Mouse (Mus musculus) intestine, postnatal 0 days (tissue): ENCODE measurements around the gene Mad2l2. TPM values are rescaled to one million over a fixed set of nuclear protein-coding genes. Genes with fewer than 3 reads are reported as not detected.

Source experiments
- ATAC-seq: fragments of 200-750 bp; cut with Nextera tagmentation; 2 replicates; pipeline ENCODE4 v1.8.0; 2017; ENCODE audit warnings: mild to moderate bottlenecking, moderate TSS enrichment, moderate library complexity
- H3K27ac ChIP-seq: fragments of 300-500 bp; sonication (generic); 2 replicates; pipeline ENCODE4 v1.5.1; 2014; ENCODE audit warnings: mild to moderate bottlenecking, low read depth, low read length, moderate library complexity
- H3K27me3 ChIP-seq: fragments of 300-500 bp; sonication (generic); replicated peaks from 2 replicates; pipeline ENCODE4 v1.6.1; 2014; ENCODE audit warnings: low read length, mixed read lengths; ENCODE audit not compliant: control insufficient read depth, insufficient read depth
- H3K36me3 ChIP-seq: fragments of 300-500 bp; sonication (generic); 2 replicates; pipeline ENCODE4 v1.6.1; 2014; ENCODE audit warnings: mild to moderate bottlenecking, moderate library complexity; ENCODE audit not compliant: control insufficient read depth, insufficient read depth
- H3K4me1 ChIP-seq: fragments of 300-500 bp; sonication (generic); replicated peaks from 2 replicates; pipeline ENCODE4 v1.6.1; 2014; ENCODE audit warnings: antibody characterized with exemption, low read length, mixed read lengths; ENCODE audit not compliant: control insufficient read depth, insufficient read depth
- H3K4me2 ChIP-seq: fragments of 300-500 bp; sonication (generic); replicated peaks from 2 replicates; pipeline ENCODE4 v1.6.1; 2014; ENCODE audit warnings: low read depth, mild to moderate bottlenecking, moderate library complexity
- H3K4me3 ChIP-seq: fragments of 300-500 bp; sonication (generic); 2 replicates; pipeline ENCODE4 v1.5.1; 2014; ENCODE audit warnings: low read depth, low read length
- H3K9ac ChIP-seq: fragments of 300-500 bp; sonication (generic); 2 replicates; pipeline ENCODE4 v1.6.1; 2014; ENCODE audit warnings: mild to moderate bottlenecking, low read depth, low read length
- H3K9me3 ChIP-seq: fragments of 300-500 bp; sonication (generic); 2 replicates; pipeline ENCODE4 v1.6.1; 2016; ENCODE audit warnings: mixed run types; ENCODE audit not compliant: control insufficient read depth
- CTCF ChIP-seq: sonication (generic); IDR thresholded peaks from 2 replicates; pipeline ENCODE4 v1.5.1; 2016; ENCODE audit warnings: low read depth, mild to moderate bottlenecking, control low read depth, antibody characterized with exemption, moderate library complexity
- WGBS: fragments of 180-500 bp; shearing (Covaris S2); extraction: QIAGEN DNeasy Blood & Tissue Kit; methylation state at CpG from one replicate; pipeline ENCODE4 v1.1.7; 2014; 5-methylcytosine and 5-hydroxymethylcytosine counted together
- polyA plus RNA-seq: library from polyadenylated mRNA; unstranded; fragments of >200 nt; fragmentation: Nextera tagmentation; extraction: Ambion mirVana; gene quantifications from 2 replicates; pipeline ENCODE4 v1.2.1, GENCODE M21; 2015

Mad2l2 gene
- polyA plus RNA-seq = 22.6 and 24.9 TPM in 2 replicates

GRCm38 (mm10) chr4:148130133-148130532 lies at the start of gene Mad2l2:
Gene Mad2l2 (plus strand): TSS chr4:148130384.
- H3K27me3 ChIP-seq = peaks cover 50% of the 10 kb centered on the region
- 0 out of 2 replicates have a peak within 1 kb of the TSS, but pooled peaks have one; percentile 17 for H3K9ac ChIP-seq
- no peak for TF ChIP-seq CTCF
- H3K27ac ChIP-seq = no peak within 1 kb of the TSS
- 3% methylated on average over 18 of the region's 18 CpGs for WGBS
- peak within 1 kb of the TSS; percentile 74 for H3K4me2 ChIP-seq
- no peak for ATAC-seq
- peak within 1 kb of the TSS; percentile 43 for H3K4me3 ChIP-seq
- no peaks in the 10 kb centered on the region for H3K9me3 ChIP-seq
- no peaks in the 10 kb centered on the region for H3K4me1 ChIP-seq
- no peaks in the 10 kb centered on the region for H3K36me3 ChIP-seq

- WGBS = 94% methylated on average over 1 of the region's 1 CpGs
These were observed 49.6 kb upstream of the Mad2l2 start for GRCm38 (mm10) chr4:148080597-148080973.

GRCm38 (mm10) chr4:148081201-148081600 lies 49.0 kb upstream of the Mad2l2 start:
- Histone ChIP-seq H3K27ac (no peak overlapping the region), H3K4me2 (no peak overlapping the region), H3K36me3 (peaks cover 23% of the 10 kb centered on the region), H3K9me3 (no peaks in the 10 kb centered on the region), H3K4me1 (0 out of 2 replicates have a peak, but pooled peaks cover 4% of the 10 kb centered on the region), H3K4me3 (no peak overlapping the region), H3K27me3 (no peaks in the 10 kb centered on the region), H3K9ac (no peak overlapping the region)
- WGBS = 88% methylated on average over 10 of the region's 10 CpGs
- ATAC-seq = no peak
- TF ChIP-seq CTCF = no peak

More at GRCm38 (mm10) chr4:148080597-148080973, 49.6 kb upstream of the Mad2l2 start:
- H3K9ac ChIP-seq = no peak overlapping the region
- H3K4me3 ChIP-seq = no peak overlapping the region
- no peak overlapping the region for H3K27ac ChIP-seq
- H3K4me1 ChIP-seq = no peaks in the 10 kb centered on the region
- no peaks in the 10 kb centered on the region for H3K27me3 ChIP-seq
- no peak for TF ChIP-seq CTCF
- H3K36me3 ChIP-seq = peaks cover 23% of the 10 kb centered on the region
- no peak overlapping the region for H3K4me2 ChIP-seq
- no peaks in the 10 kb centered on the region for H3K9me3 ChIP-seq
- no peak for ATAC-seq

DNA sequence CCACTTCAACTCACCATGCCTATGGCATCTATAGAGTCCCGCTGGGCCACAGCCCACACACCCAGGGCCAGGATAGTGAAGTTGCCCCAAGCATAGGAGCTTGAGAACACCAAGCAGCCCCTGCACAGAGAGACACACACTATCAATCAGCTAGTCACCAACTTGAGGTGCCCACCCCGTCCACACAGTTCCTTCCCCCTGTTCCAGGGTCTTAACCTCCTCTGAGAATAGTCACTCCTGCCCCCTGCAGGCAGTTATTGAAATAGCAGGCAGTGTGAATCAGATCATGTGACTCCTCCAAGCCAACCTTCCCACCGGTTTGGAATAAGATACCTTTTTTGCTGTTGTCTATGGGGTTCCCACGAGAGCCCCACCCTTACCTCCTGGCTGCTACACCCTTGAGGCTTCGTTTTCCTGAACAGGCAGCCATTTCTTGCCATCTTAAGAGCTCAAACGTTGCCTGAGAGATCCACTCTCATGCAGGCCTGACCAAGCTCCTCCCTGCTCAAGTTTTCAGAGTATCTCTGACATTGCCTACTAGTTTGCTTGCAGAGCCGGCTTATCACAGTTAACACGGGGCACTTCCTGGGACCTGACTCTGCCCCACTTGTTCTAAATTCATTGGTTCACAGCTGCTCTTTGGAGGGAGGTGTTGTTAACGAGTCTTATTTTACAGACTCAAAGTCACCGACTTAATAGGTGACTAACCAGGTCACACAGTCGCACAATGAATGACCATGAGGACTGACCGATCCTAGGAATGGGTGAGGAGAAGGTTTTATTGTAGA lies 47.7 kb upstream of the Mad2l2 start:
- Histone ChIP-seq H3K4me2 (no peak overlapping the region), H3K4me1 (0 out of 2 replicates have a peak, but pooled peaks cover 4% of the 10 kb centered on the region), H3K27me3 (no peaks in the 10 kb centered on the region), H3K9ac (no peak overlapping the region), H3K27ac (no peak overlapping the region), H3K36me3 (peaks cover 23% of the 10 kb centered on the region), H3K4me3 (no peak overlapping the region), H3K9me3 (no peaks in the 10 kb centered on the region)
- peak; percentile 79 for TF ChIP-seq CTCF
- no peak for ATAC-seq
- WGBS = 53% methylated on average over 12 of the region's 12 CpGs

DNA sequence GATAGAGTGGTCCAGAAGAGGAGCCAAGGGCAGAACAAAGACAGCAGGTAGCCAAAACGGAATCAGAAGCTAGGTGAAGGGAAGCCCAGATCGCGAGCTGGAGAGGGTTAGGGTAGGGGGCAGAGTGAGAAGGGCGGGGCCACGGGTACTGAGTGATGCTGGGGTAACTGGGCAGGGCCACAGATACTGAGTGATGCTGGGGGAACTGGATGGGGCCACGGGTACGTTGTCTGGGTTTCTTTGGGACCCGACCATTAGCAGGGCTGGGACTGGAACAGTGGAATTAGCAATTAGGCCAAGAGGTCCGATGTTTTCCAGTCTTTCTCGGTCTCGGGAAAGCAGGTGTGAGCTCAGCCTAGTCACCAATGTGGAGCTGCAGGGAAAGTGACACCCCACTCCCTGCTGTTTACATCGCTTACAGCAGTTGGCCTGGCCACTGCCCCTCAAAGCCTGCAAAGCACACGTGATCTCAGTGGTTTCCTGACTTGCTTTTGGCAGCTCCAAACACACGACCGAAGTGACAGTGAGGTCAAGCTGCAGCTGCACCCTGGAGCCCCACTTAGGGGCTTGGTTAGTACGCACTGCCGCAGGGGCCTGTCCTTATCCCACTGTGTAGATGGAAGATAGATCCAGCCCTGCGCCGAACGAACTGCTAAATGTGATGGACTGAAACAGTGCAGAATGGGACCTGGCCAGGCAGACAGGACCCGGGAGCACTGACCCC lies 46.8 kb upstream of the Mad2l2 start:
- H3K9ac ChIP-seq = no peak overlapping the region
- H3K4me1 ChIP-seq = 0 out of 2 replicates have a peak, but pooled peaks cover 4% of the 10 kb centered on the region
- H3K9me3 ChIP-seq = no peaks in the 10 kb centered on the region
- 68% methylated on average over 21 of the region's 21 CpGs for WGBS
- no peak overlapping the region for H3K4me2 ChIP-seq
- no peak for TF ChIP-seq CTCF
- peaks cover 23% of the 10 kb centered on the region for H3K36me3 ChIP-seq
- H3K27me3 ChIP-seq = no peaks in the 10 kb centered on the region
- H3K27ac ChIP-seq = no peak overlapping the region
- no peak for ATAC-seq
- H3K4me3 ChIP-seq = no peak overlapping the region

DNA sequence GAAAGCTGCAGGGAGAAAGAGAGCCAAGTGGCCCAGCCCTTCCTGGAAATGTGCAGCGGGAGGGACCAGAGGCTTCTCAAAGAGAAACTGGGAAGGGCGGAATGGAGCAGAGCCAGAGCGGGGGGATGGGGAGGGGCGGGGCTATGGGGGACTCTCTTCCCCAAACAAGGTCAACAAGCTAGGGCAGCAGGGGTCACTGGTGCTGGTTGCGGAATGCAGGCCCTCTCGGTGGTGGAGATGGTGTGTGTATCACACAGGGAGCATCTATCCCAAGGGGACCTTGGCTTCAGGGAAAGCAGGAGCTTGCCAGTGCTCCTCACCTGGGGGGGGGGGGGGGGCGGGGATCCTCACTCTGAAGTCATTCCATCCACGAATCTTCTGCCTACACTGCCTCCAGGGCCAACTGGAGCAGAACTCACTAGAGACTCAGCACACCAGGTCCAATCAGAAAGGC lies 45.9 kb upstream of the Mad2l2 start:
- H3K9me3 ChIP-seq = no peaks in the 10 kb centered on the region
- no peak for ATAC-seq
- H3K4me2 ChIP-seq = no peak overlapping the region
- no peak for TF ChIP-seq CTCF
- no peak overlapping the region for H3K4me3 ChIP-seq
- peaks cover 23% of the 10 kb centered on the region for H3K36me3 ChIP-seq
- 0 out of 2 replicates have a peak, but pooled peaks cover 4% of the 10 kb centered on the region for H3K4me1 ChIP-seq
- WGBS = 27% methylated on average over 8 of the region's 8 CpGs
- H3K27me3 ChIP-seq = no peaks in the 10 kb centered on the region
- no peak overlapping the region for H3K27ac ChIP-seq
- H3K9ac ChIP-seq = no peak overlapping the region
